Mouse (Mus musculus): ENCODE measurements around the gene Egf.

DNA sequence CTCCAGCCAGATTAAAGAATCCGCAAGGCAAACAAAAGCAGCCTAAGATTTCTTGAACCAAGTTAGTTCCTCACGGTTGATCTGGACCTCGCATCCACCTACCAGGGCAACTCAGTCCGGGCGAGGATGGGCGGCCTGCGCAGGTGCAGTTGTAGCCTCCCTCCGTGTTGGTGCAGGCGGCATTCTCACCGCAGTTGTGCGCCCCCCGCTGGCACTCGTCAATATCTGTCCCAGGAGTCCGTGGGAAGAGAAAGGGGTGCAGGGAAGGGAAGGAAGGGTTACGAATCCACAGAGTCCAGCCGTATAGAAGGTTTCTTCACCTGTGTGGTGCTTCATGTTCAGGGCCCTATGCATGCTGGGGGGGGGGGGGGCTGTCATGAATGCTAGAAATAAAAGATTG is 62.3 kb downstream of the Egf start:
- TF ChIP-seq POLR2A (IDR thresholded peaks at IDR 0.05; ENCODE audit: extremely low read depth, insufficient read depth, low read length) (no peak), CTCF (IDR thresholded peaks at IDR 0.05; ENCODE audit: extremely low read depth, insufficient read depth, low read length) (no peak)

Data from cortical plate, adult 2 months (tissue).